In the genomic region with DNA sequence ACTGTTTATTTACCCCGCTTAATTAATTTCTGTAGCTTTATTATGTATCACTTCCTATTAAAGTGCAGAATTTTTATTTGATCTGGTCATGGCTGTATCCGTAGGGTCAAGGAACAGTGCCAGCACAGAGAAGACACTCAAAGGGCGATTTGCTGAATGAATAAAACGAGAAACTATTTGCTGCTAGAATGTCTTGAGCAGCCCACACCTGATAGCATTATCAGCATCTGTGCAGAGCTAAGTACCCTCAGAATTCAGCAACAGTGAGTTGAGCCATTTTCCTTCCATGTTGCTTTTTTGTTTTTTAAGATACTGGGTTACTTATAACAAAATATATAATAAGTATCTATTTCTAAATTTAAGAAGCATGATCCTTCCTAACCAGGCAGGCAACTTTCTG, we compare ENCODE assay signal across 10 mouse cellular contexts. TPM values are rescaled to one million over a fixed set of nuclear protein-coding genes. Genes with fewer than 3 reads are reported as not detected.
A peak's percentile ranks its signal among the peaks of the same experiment; 100 is the strongest.
DNase-seq lines count a peak whose midpoint lies in the region; ATAC-seq and TF ChIP-seq lines count a peak whose summit lies in the region.
"Had no signal": no experiment of that assay in that cellular context is flagged by ENCODE, and none has a peak within 500 bp of the region (broad histone marks: within the 10 kb centered on the region; RNA-seq: fewer than 3 reads in every experiment).

No protein-coding gene starts in this region.

- peak overlapping the region; percentile 77; the same call in 1 of the 2 replicates for H3K9ac ChIP-seq in heart, postnatal 0 days (replicated peaks; ENCODE audit: low read depth, low read length)
- no peak overlapping the region for H3K9ac ChIP-seq in hindbrain, embryonic 16.5 days (ENCODE audit: low read depth, low read length)
- H3K9ac ChIP-seq in midbrain, embryonic 14.5 days (replicated peaks; ENCODE audit: low read length), result no peak overlapping the region

- TF ChIP-seq CTCF in heart, postnatal 0 days (IDR thresholded peaks at IDR 0.05; ENCODE audit: low read depth), result no peak

- H3K4me3 ChIP-seq in heart, postnatal 0 days (ENCODE audit: low read depth, low read length), result 0 out of 2 replicates have a peak overlapping the region, but pooled peaks have one; percentile 76
- peak overlapping the region; percentile 87 for H3K4me3 ChIP-seq in hindbrain, embryonic 16.5 days (ENCODE audit: low read length)
- peak overlapping the region; percentile 78 for H3K4me3 ChIP-seq in midbrain, embryonic 14.5 days (replicated peaks; ENCODE audit: low read depth, low read length)

- H3K27ac ChIP-seq in heart, postnatal 0 days (ENCODE audit: low read depth), result peak overlapping the region; percentile 100
- H3K27ac ChIP-seq in hindbrain, embryonic 16.5 days (ENCODE audit: low read depth, low read length), result no peak overlapping the region
- no peak overlapping the region for H3K27ac ChIP-seq in midbrain, embryonic 14.5 days (replicated peaks; ENCODE audit: low read depth, low read length)

- ATAC-seq in heart, postnatal 0 days (ENCODE audit: insufficient read depth, low read depth), result no peak
- ATAC-seq in hindbrain, embryonic 16.5 days, result no peak
- no peak for ATAC-seq in midbrain, embryonic 14.5 days (ENCODE audit: low FRiP score, low TSS enrichment)

- H3K36me3 ChIP-seq in heart, postnatal 0 days (replicated peaks; ENCODE audit: control insufficient read depth, insufficient read depth, low read length), result no peaks in the 10 kb centered on the region; the same call in 1 of the 2 replicates
- no peaks in the 10 kb centered on the region for H3K36me3 ChIP-seq in hindbrain, embryonic 16.5 days (ENCODE audit: control insufficient read depth, insufficient read depth, low read length)
- H3K36me3 ChIP-seq in midbrain, embryonic 14.5 days (ENCODE audit: control insufficient read depth, insufficient read depth, low read length), result no peaks in the 10 kb centered on the region

- DNase-seq in heart, postnatal 0 days (ENCODE audit: low spot score), result no peak
- DNase-seq in heart, postnatal 36 days, result no peak
- peak; percentile 42 for DNase-seq in c-Kit-positive CD71-positive TER-119-positive erythroid progenitor cells, embryonic 14.5 days (ENCODE audit: low spot score)
- DNase-seq in midbrain, embryonic 14.5 days, result no peak
- DNase-seq in urinary bladder, postnatal 25 days (ENCODE audit: low spot score), result no peak
- no peak for DNase-seq in cerebellum, adult 11 months
- DNase-seq in testis, postnatal 14 days (ENCODE audit: low spot score), result no peak
- DNase-seq: right cerebral cortex, postnatal 4 days had no signal

- intact Hi-C loops in heart, postnatal 36 days (cut with DNase I), result no loop called here

- H3K4me1 ChIP-seq in heart, postnatal 0 days (ENCODE audit: control insufficient read depth, insufficient read depth), result peaks cover 16% of the 10 kb centered on the region; the same call in 1 of the 2 replicates
- H3K4me1 ChIP-seq in hindbrain, embryonic 16.5 days (ENCODE audit: control insufficient read depth, insufficient read depth, low read depth, low read length), result peaks cover 13% of the 10 kb centered on the region
- H3K4me1 ChIP-seq in midbrain, embryonic 14.5 days (ENCODE audit: control insufficient read depth, insufficient read depth, low read length), result peaks cover 6% of the 10 kb centered on the region; the same call in 1 of the 2 replicates

- 72% methylated on average over 4 of the region's 4 CpGs for WGBS in heart, postnatal 0 days
- 92% methylated on average over 4 of the region's 4 CpGs for WGBS in hindbrain, embryonic 16.5 days
- 93% methylated on average over 4 of the region's 4 CpGs for WGBS in midbrain, embryonic 14.5 days

- H3K9me3 ChIP-seq in heart, postnatal 0 days (replicated peaks; ENCODE audit: control insufficient read depth, low read length), result no peaks in the 10 kb centered on the region
- no peaks in the 10 kb centered on the region for H3K9me3 ChIP-seq in hindbrain, embryonic 16.5 days (ENCODE audit: control insufficient read depth, low read length)
- H3K9me3 ChIP-seq in midbrain, embryonic 14.5 days (ENCODE audit: control insufficient read depth, low read length), result no peaks in the 10 kb centered on the region

- peak overlapping the region; percentile 86 for H3K4me2 ChIP-seq in heart, postnatal 0 days (ENCODE audit: low read depth, low read length)
- peak overlapping the region; percentile 79 for H3K4me2 ChIP-seq in hindbrain, embryonic 16.5 days (ENCODE audit: low read length)
- peak overlapping the region; percentile 81 for H3K4me2 ChIP-seq in midbrain, embryonic 14.5 days (ENCODE audit: low read length)

- no peaks in the 10 kb centered on the region for H3K27me3 ChIP-seq in heart, postnatal 0 days (ENCODE audit: control insufficient read depth, insufficient read depth, low read length)
- H3K27me3 ChIP-seq in hindbrain, embryonic 16.5 days (replicated peaks; ENCODE audit: control insufficient read depth, insufficient read depth, low read length), result no peaks in the 10 kb centered on the region
- H3K27me3 ChIP-seq in midbrain, embryonic 14.5 days (ENCODE audit: control insufficient read depth, insufficient read depth, low read length), result no peaks in the 10 kb centered on the region

- no peak for TF ChIP-seq EP300 in heart, postnatal 0 days (IDR thresholded peaks at IDR 0.05; ENCODE audit: low read depth)

RNA-seq across cellular contexts. Expression of a gene that starts 1.2 kb away (rescaled TPM):
- 21.4 and 25.2 TPM in 2 replicates for total RNA-seq in heart, postnatal 0 days (2014; rRNA removed; ENCODE audit: low replicate concordance)
- polyA plus RNA-seq in heart, postnatal 0 days (2015; fragmentation: Nextera tagmentation; extraction: Ambion mirVana), result 51.7 and 58.4 TPM in 2 replicates
- 10 to 100 TPM; 31.6 to 32.7 TPM for total RNA-seq in heart, postnatal 36 days (2021)
- 68.0 and 69.6 TPM in 2 replicates for polyA plus RNA-seq in hindbrain, embryonic 16.5 days (2015; fragmentation: Nextera tagmentation; extraction: Ambion mirVana)
- polyA plus RNA-seq in midbrain, embryonic 14.5 days (2014; fragmentation: Nextera tagmentation; extraction: Ambion mirVana), result 66.6 and 68.5 TPM in 2 replicates

RNA-seq across cellular contexts. Expression of a gene that starts 30.5 kb away (rescaled TPM):
- 15.0 and 831 TPM in 2 replicates for total RNA-seq in heart, postnatal 0 days (2014; rRNA removed; ENCODE audit: low replicate concordance)
- 7.0 and 9.9 TPM in 2 replicates for polyA plus RNA-seq in heart, postnatal 0 days (2015; fragmentation: Nextera tagmentation; extraction: Ambion mirVana)
- total RNA-seq in heart, postnatal 36 days (2021), result 1 to 10 TPM; 1.5 to 2.4 TPM
- 3.4 and 3.5 TPM in 2 replicates for polyA plus RNA-seq in hindbrain, embryonic 16.5 days (2015; fragmentation: Nextera tagmentation; extraction: Ambion mirVana)
- polyA plus RNA-seq in midbrain, embryonic 14.5 days (2014; fragmentation: Nextera tagmentation; extraction: Ambion mirVana), result 2.3 TPM in 1 of 2 replicates, not detected in the other
- total RNA-seq: left cerebral cortex, adult 8-10 months had no signal

RNA-seq across cellular contexts. Expression of a gene that starts 46.7 kb away (rescaled TPM):
- 14.1 and 17.3 TPM in 2 replicates for total RNA-seq in heart, postnatal 0 days (2014; rRNA removed; ENCODE audit: low replicate concordance)
- polyA plus RNA-seq in heart, postnatal 0 days (2015; fragmentation: Nextera tagmentation; extraction: Ambion mirVana), result 16.4 and 17.2 TPM in 2 replicates
- 10 to 100 TPM; 27.2 to 27.6 TPM for total RNA-seq in heart, postnatal 36 days (2021)
- 51.4 and 62.2 TPM in 2 replicates for polyA plus RNA-seq in hindbrain, embryonic 16.5 days (2015; fragmentation: Nextera tagmentation; extraction: Ambion mirVana)
- 50.0 and 56.0 TPM in 2 replicates for polyA plus RNA-seq in midbrain, embryonic 14.5 days (2014; fragmentation: Nextera tagmentation; extraction: Ambion mirVana)
